Mouse (Mus musculus) hindbrain, embryonic 11.5 days (tissue): ENCODE data around the gene Arid1a. TPM values are rescaled to one million over a fixed set of nuclear protein-coding genes. Genes with fewer than 3 reads are reported as not detected.

ENCODE experiments used
- ATAC-seq: fragments of 200-750 bp; cut with Nextera tagmentation; 2 replicates; pipeline ENCODE4 v1.8.0; 2017; ENCODE audit warnings: mild to moderate bottlenecking, moderate TSS enrichment, moderate library complexity; ENCODE audit not compliant: low FRiP score
- DNase-seq: peaks from one replicate; pipeline ENCODE4 v3.0.0-alpha.2; 2015; ENCODE audit warnings: low spot score
- H3K27ac ChIP-seq: fragments of 300-500 bp; sonication (generic); 2 replicates; pipeline ENCODE4 v1.5.1; 2014; ENCODE audit warnings: mild to moderate bottlenecking, low read depth, low read length
- H3K27me3 ChIP-seq: fragments of 300-500 bp; sonication (generic); 2 replicates; pipeline ENCODE4 v1.6.1; 2014; ENCODE audit warnings: mild to moderate bottlenecking, low read length, moderate library complexity, mixed read lengths; ENCODE audit not compliant: control insufficient read depth, insufficient read depth
- H3K36me3 ChIP-seq: fragments of 300-500 bp; sonication (generic); 2 replicates; pipeline ENCODE4 v1.6.1; 2014; ENCODE audit warnings: mild to moderate bottlenecking, low read length, moderate library complexity, mixed read lengths; ENCODE audit not compliant: control insufficient read depth, insufficient read depth
- H3K4me1 ChIP-seq: fragments of 300-500 bp; sonication (generic); replicated peaks from 2 replicates; pipeline ENCODE4 v1.6.1; 2014; ENCODE audit warnings: low read length, mixed read lengths; ENCODE audit not compliant: control insufficient read depth, insufficient read depth
- H3K4me2 ChIP-seq: fragments of 300-500 bp; sonication (generic); replicated peaks from 2 replicates; pipeline ENCODE4 v1.6.1; 2014; ENCODE audit warnings: mild to moderate bottlenecking, low read depth, low read length
- H3K4me3 ChIP-seq: fragments of 300-500 bp; sonication (generic); 2 replicates; pipeline ENCODE4 v1.5.1; 2014; ENCODE audit warnings: low read depth, low read length
- H3K9ac ChIP-seq: fragments of 300-500 bp; sonication (generic); 2 replicates; pipeline ENCODE4 v1.6.1; 2014; ENCODE audit warnings: low read depth, low read length
- H3K9me3 ChIP-seq: fragments of 300-500 bp; sonication (generic); 2 replicates; pipeline ENCODE4 v1.6.1; 2016; ENCODE audit warnings: low read length; ENCODE audit not compliant: control insufficient read depth
- WGBS: fragments of 180-500 bp; shearing (Covaris S2); extraction: QIAGEN DNeasy Blood & Tissue Kit; methylation state at CpG from one replicate; pipeline ENCODE4 v1.1.7; 2014; 5-methylcytosine and 5-hydroxymethylcytosine counted together
- polyA plus RNA-seq: library from polyadenylated mRNA; unstranded; fragments of >200 nt; fragmentation: Nextera tagmentation; extraction: Ambion mirVana; gene quantifications from 2 replicates; pipeline ENCODE4 v1.2.1, GENCODE M21; 2014

The Arid1a gene
- polyA plus RNA-seq, 1 experiment from 2014 or later, result 51.6 TPM

GRCm38 (mm10) chr4:133673666-133674330 lies 82.8 kb downstream of the Arid1a start:
- 48% methylated on average over 10 of the region's 10 CpGs for WGBS
- Histone ChIP-seq H3K4me2 (peak overlapping the region; percentile 61; the same call in 1 of the 2 replicates), H3K9ac (no peak overlapping the region), H3K27ac (no peak overlapping the region), H3K36me3 (no peaks in the 10 kb centered on the region), H3K9me3 (no peaks in the 10 kb centered on the region), H3K4me1 (peaks cover 3% of the 10 kb centered on the region), H3K27me3 (no peaks in the 10 kb centered on the region), H3K4me3 (no peak overlapping the region)
- no peak for ATAC-seq
- DNase-seq, result no peak

- 6% methylated on average over 24 of the region's 24 CpGs for WGBS
- Histone ChIP-seq H3K9ac (peak overlapping the region; percentile 73), H3K27me3 (no peaks in the 10 kb centered on the region), H3K4me2 (peak overlapping the region; percentile 61), H3K4me3 (peak overlapping the region; percentile 73), H3K9me3 (no peaks in the 10 kb centered on the region), H3K4me1 (peaks cover 3% of the 10 kb centered on the region), H3K27ac (peak overlapping the region; percentile 95), H3K36me3 (no peaks in the 10 kb centered on the region)
- no peak for DNase-seq
- no peak for ATAC-seq
Observed at GRCm38 (mm10) chr4:133672845-133673647, 83.5 kb downstream of the Arid1a start.

GRCm38 (mm10) chr4:133671881-133672844 lies 84.4 kb downstream of the Arid1a start, which contains the start of gene Pigv:
TSS of gene Pigv (minus strand) at chr4:133672647.
- Histone ChIP-seq H3K4me3 (peak within 1 kb of the TSS; percentile 73), H3K4me1 (peaks cover 3% of the 10 kb centered on the region), H3K27ac (peak within 1 kb of the TSS; percentile 95), H3K9ac (peak within 1 kb of the TSS; percentile 73), H3K9me3 (no peaks in the 10 kb centered on the region), H3K36me3 (no peaks in the 10 kb centered on the region), H3K4me2 (peak within 1 kb of the TSS; percentile 61), H3K27me3 (no peaks in the 10 kb centered on the region)
- ATAC-seq (peak; percentile 88), DNase-seq (peak; percentile 96)
- WGBS, result under 1% methylated on average over 65 of the region's 76 CpGs

- peak overlapping the region; percentile 95 for H3K27ac ChIP-seq
- no peak for ATAC-seq
- H3K9ac ChIP-seq, result peak overlapping the region; percentile 73
- 6% methylated on average over 13 of the region's 13 CpGs for WGBS
- H3K4me1 ChIP-seq, result peaks cover 3% of the 10 kb centered on the region
- DNase-seq, result peak; percentile 89
- peak overlapping the region; percentile 73 for H3K4me3 ChIP-seq
- H3K36me3 ChIP-seq, result no peaks in the 10 kb centered on the region
- H3K4me2 ChIP-seq, result peak overlapping the region; percentile 61
- H3K9me3 ChIP-seq, result no peaks in the 10 kb centered on the region
- no peaks in the 10 kb centered on the region for H3K27me3 ChIP-seq
Observed at GRCm38 (mm10) chr4:133671184-133671880, 85.2 kb downstream of the Arid1a start.

- Histone ChIP-seq H3K36me3 (no peaks in the 10 kb centered on the region), H3K9ac (no peak overlapping the region), H3K4me2 (no peak overlapping the region), H3K9me3 (no peaks in the 10 kb centered on the region), H3K27me3 (no peaks in the 10 kb centered on the region), H3K4me1 (peaks cover 3% of the 10 kb centered on the region), H3K4me3 (no peak overlapping the region), H3K27ac (no peak overlapping the region)
- DNase-seq, result no peak
- ATAC-seq, result no peak
- WGBS, result 68% methylated on average over 6 of the region's 6 CpGs
Observed at GRCm38 (mm10) chr4:133669652-133670210, 86.8 kb downstream of the Arid1a start.

- H3K27me3 ChIP-seq, result no peaks in the 10 kb centered on the region
- ATAC-seq (no peak), DNase-seq (no peak)
- H3K27ac ChIP-seq, result no peak overlapping the region
- 84% methylated on average over 3 of the region's 3 CpGs for WGBS
- no peaks in the 10 kb centered on the region for H3K9me3 ChIP-seq
- H3K4me3 ChIP-seq, result no peak overlapping the region
- no peaks in the 10 kb centered on the region for H3K36me3 ChIP-seq
- peaks cover 2% of the 10 kb centered on the region for H3K4me1 ChIP-seq
- no peak overlapping the region for H3K9ac ChIP-seq
- H3K4me2 ChIP-seq, result no peak overlapping the region
Observed at GRCm38 (mm10) chr4:133668537-133668936, 88.0 kb downstream of the Arid1a start.

GRCm38 (mm10) chr4:133666199-133666598 lies 90.4 kb downstream of the Arid1a start:
- Histone ChIP-seq H3K36me3 (no peaks in the 10 kb centered on the region), H3K9me3 (no peaks in the 10 kb centered on the region), H3K4me2 (no peak overlapping the region), H3K4me1 (no peaks in the 10 kb centered on the region; the same call in 1 of the 2 replicates), H3K9ac (no peak overlapping the region), H3K27ac (no peak overlapping the region), H3K4me3 (no peak overlapping the region), H3K27me3 (no peaks in the 10 kb centered on the region)
- DNase-seq (no peak), ATAC-seq (no peak)
- WGBS, result 91% methylated on average over 6 of the region's 6 CpGs
